Mouse (Mus musculus) liver, embryonic 15.5 days (tissue): ENCODE data around the gene Tyw5. TPM values are rescaled to one million over a fixed set of nuclear protein-coding genes. Genes with fewer than 3 reads are reported as not detected.
A peak's percentile ranks its signal among the peaks of the same experiment; 100 is the strongest.

Experiments
- ATAC-seq: fragments of 200-750 bp; cut with Nextera tagmentation; 2 replicates; pipeline ENCODE4 v1.8.0; 2017; ENCODE audit warnings: moderate number of reproducible peaks, mild to moderate bottlenecking, moderate library complexity; ENCODE audit not compliant: insufficient read depth
- H3K27ac ChIP-seq: fragments of 300-500 bp; sonication (generic); replicated peaks from 2 replicates; pipeline ENCODE4 v1.5.1; 2015; ENCODE audit warnings: mild to moderate bottlenecking, inconsistent platforms
- H3K27me3 ChIP-seq: fragments of 300-500 bp; sonication (generic); 2 replicates; pipeline ENCODE4 v1.6.1; 2015; ENCODE audit warnings: mild to moderate bottlenecking, inconsistent platforms
- H3K36me3 ChIP-seq: fragments of 300-500 bp; sonication (generic); replicated peaks from 2 replicates; pipeline ENCODE4 v1.6.1; 2015; ENCODE audit warnings: moderate library complexity, mild to moderate bottlenecking, inconsistent platforms
- H3K4me1 ChIP-seq: fragments of 300-500 bp; sonication (generic); replicated peaks from 2 replicates; pipeline ENCODE4 v1.6.1; 2015; ENCODE audit warnings: inconsistent platforms
- H3K4me2 ChIP-seq: fragments of 300-500 bp; sonication (generic); 2 replicates; pipeline ENCODE4 v1.6.1; 2015; ENCODE audit warnings: moderate library complexity, mild to moderate bottlenecking, inconsistent platforms
- H3K4me3 ChIP-seq: fragments of 300-500 bp; sonication (generic); replicated peaks from 2 replicates; pipeline ENCODE4 v1.5.1; 2015; ENCODE audit warnings: mild to moderate bottlenecking, inconsistent platforms
- H3K9ac ChIP-seq: fragments of 300-500 bp; sonication (generic); 2 replicates; pipeline ENCODE4 v1.6.1; 2015; ENCODE audit warnings: moderate library complexity, mild to moderate bottlenecking, inconsistent platforms
- H3K9me3 ChIP-seq: fragments of 300-500 bp; sonication (generic); replicated peaks from 2 replicates; pipeline ENCODE4 v1.6.1; 2016; ENCODE audit warnings: inconsistent platforms
- WGBS: fragments of 180-500 bp; shearing (Covaris S2); methylation state at CpG from one replicate; pipeline ENCODE4 v1.1.7; 2015; ENCODE audit warnings: mixed read lengths; ENCODE audit not compliant: insufficient replicate concordance; 5-methylcytosine and 5-hydroxymethylcytosine counted together
- polyA plus RNA-seq: library from polyadenylated mRNA; unstranded; fragments of >200 nt; fragmentation: Nextera tagmentation; extraction: Ambion mirVana; gene quantifications from 2 replicates; pipeline ENCODE4 v1.2.1, GENCODE M21; 2015

The Tyw5 gene
- polyA plus RNA-seq, 1 experiment from 2014 or later = 10.5 TPM

GRCm38 (mm10) chr1:57386519-57386918 is 20.4 kb downstream of the Tyw5 start:
- Histone ChIP-seq H3K9me3 (no peaks in the 10 kb centered on the region), H3K36me3 (peaks cover 11% of the 10 kb centered on the region; the same call in 1 of the 2 replicates), H3K27me3 (no peaks in the 10 kb centered on the region), H3K4me1 (no peaks in the 10 kb centered on the region), H3K27ac (no peak overlapping the region), H3K4me3 (no peak overlapping the region), H3K4me2 (no peak overlapping the region), H3K9ac (no peak overlapping the region)
- no peak for ATAC-seq

GRCm38 (mm10) chr1:57377376-57378341 is 29.2 kb downstream of the Tyw5 start, which contains the start of gene 1700066M21Rik:
1700066M21Rik (plus strand) TSS chr1:57377620.
- H3K4me1 ChIP-seq = peaks cover 24% of the 10 kb centered on the region
- H3K27ac ChIP-seq = peak within 1 kb of the TSS; percentile 79
- peak within 1 kb of the TSS; percentile 87 for H3K4me3 ChIP-seq
- under 1% methylated on average over 81 of the region's 81 CpGs for WGBS
- peak; percentile 97 for ATAC-seq
- H3K27me3 ChIP-seq = no peaks in the 10 kb centered on the region
- no peaks in the 10 kb centered on the region for H3K9me3 ChIP-seq
- no peaks in the 10 kb centered on the region; the same call in 1 of the 2 replicates for H3K36me3 ChIP-seq
- H3K4me2 ChIP-seq = peak within 1 kb of the TSS; percentile 88
- peak within 1 kb of the TSS; percentile 89 for H3K9ac ChIP-seq

- Histone ChIP-seq H3K27ac (peak overlapping the region; percentile 56), H3K9me3 (no peaks in the 10 kb centered on the region), H3K36me3 (no peaks in the 10 kb centered on the region; the same call in 1 of the 2 replicates), H3K4me2 (peak overlapping the region; percentile 88), H3K4me3 (peak overlapping the region; percentile 87), H3K4me1 (peaks cover 24% of the 10 kb centered on the region), H3K9ac (peak overlapping the region; percentile 89), H3K27me3 (no peaks in the 10 kb centered on the region)
- ATAC-seq = no peak
- WGBS = 49% methylated on average over 6 of the region's 6 CpGs
Measured at GRCm38 (mm10) chr1:57376806-57377205, 30.1 kb downstream of the Tyw5 start.

GRCm38 (mm10) chr1:57375276-57375675 is 31.6 kb downstream of the Tyw5 start:
- no peak overlapping the region for H3K4me3 ChIP-seq
- no peak overlapping the region for H3K9ac ChIP-seq
- peaks cover 24% of the 10 kb centered on the region for H3K4me1 ChIP-seq
- 83% methylated on average over 2 of the region's 2 CpGs for WGBS
- no peak overlapping the region for H3K4me2 ChIP-seq
- no peak overlapping the region for H3K27ac ChIP-seq
- H3K27me3 ChIP-seq = no peaks in the 10 kb centered on the region
- no peaks in the 10 kb centered on the region; the same call in 1 of the 2 replicates for H3K36me3 ChIP-seq
- ATAC-seq = no peak
- H3K9me3 ChIP-seq = no peaks in the 10 kb centered on the region

- no peaks in the 10 kb centered on the region for H3K4me1 ChIP-seq
- no peak overlapping the region for H3K9ac ChIP-seq
- H3K36me3 ChIP-seq = no peaks in the 10 kb centered on the region
- no peak overlapping the region for H3K4me3 ChIP-seq
- no peak overlapping the region for H3K4me2 ChIP-seq
- ATAC-seq = no peak
- no peaks in the 10 kb centered on the region for H3K9me3 ChIP-seq
- H3K27me3 ChIP-seq = no peaks in the 10 kb centered on the region
- WGBS = 54% methylated on average over 4 of the region's 4 CpGs
- H3K27ac ChIP-seq = no peak overlapping the region
Measured at GRCm38 (mm10) chr1:57370451-57370850, 36.5 kb downstream of the Tyw5 start.

GRCm38 (mm10) chr1:57369111-57369510 is 37.8 kb downstream of the Tyw5 start:
- Histone ChIP-seq H3K9ac (no peak overlapping the region), H3K36me3 (no peaks in the 10 kb centered on the region), H3K27ac (no peak overlapping the region), H3K9me3 (no peaks in the 10 kb centered on the region), H3K4me2 (no peak overlapping the region), H3K4me1 (no peaks in the 10 kb centered on the region), H3K27me3 (no peaks in the 10 kb centered on the region), H3K4me3 (no peak overlapping the region)
- no peak for ATAC-seq
- WGBS = 57% methylated on average over 4 of the region's 4 CpGs

GRCm38 (mm10) chr1:57367446-57367845 is 39.5 kb downstream of the Tyw5 start:
- WGBS = 67% methylated on average over 3 of the region's 3 CpGs
- Histone ChIP-seq H3K4me2 (no peak overlapping the region), H3K4me1 (no peaks in the 10 kb centered on the region), H3K27ac (no peak overlapping the region), H3K4me3 (no peak overlapping the region), H3K9ac (no peak overlapping the region), H3K36me3 (no peaks in the 10 kb centered on the region), H3K9me3 (no peaks in the 10 kb centered on the region), H3K27me3 (no peaks in the 10 kb centered on the region)
- no peak for ATAC-seq

- no peaks in the 10 kb centered on the region for H3K9me3 ChIP-seq
- no peak overlapping the region for H3K27ac ChIP-seq
- H3K4me2 ChIP-seq = no peak overlapping the region
- WGBS = 72% methylated on average over 5 of the region's 5 CpGs
- H3K4me1 ChIP-seq = no peaks in the 10 kb centered on the region
- no peak overlapping the region for H3K9ac ChIP-seq
- H3K36me3 ChIP-seq = no peaks in the 10 kb centered on the region
- no peak for ATAC-seq
- H3K27me3 ChIP-seq = no peaks in the 10 kb centered on the region
- no peak overlapping the region for H3K4me3 ChIP-seq
Measured at GRCm38 (mm10) chr1:57358546-57358945, 48.4 kb downstream of the Tyw5 start.

- Histone ChIP-seq H3K27ac (no peak overlapping the region), H3K4me1 (no peaks in the 10 kb centered on the region), H3K36me3 (no peaks in the 10 kb centered on the region), H3K9ac (no peak overlapping the region), H3K9me3 (no peaks in the 10 kb centered on the region), H3K4me3 (no peak overlapping the region), H3K27me3 (no peaks in the 10 kb centered on the region), H3K4me2 (no peak overlapping the region)
- WGBS = 47% methylated on average over 1 of the region's 1 CpGs
- no peak for ATAC-seq
Measured at GRCm38 (mm10) chr1:57351941-57352340, 55.0 kb downstream of the Tyw5 start.

GRCm38 (mm10) chr1:57347487-57347886 is 59.4 kb downstream of the Tyw5 start:
- no peak for ATAC-seq
- Histone ChIP-seq H3K4me2 (no peak overlapping the region), H3K9me3 (no peaks in the 10 kb centered on the region), H3K4me3 (no peak overlapping the region), H3K27ac (no peak overlapping the region), H3K4me1 (no peaks in the 10 kb centered on the region), H3K9ac (no peak overlapping the region), H3K36me3 (no peaks in the 10 kb centered on the region), H3K27me3 (no peaks in the 10 kb centered on the region)

- 33% methylated on average over 2 of the region's 2 CpGs for WGBS
- Histone ChIP-seq H3K27me3 (no peaks in the 10 kb centered on the region), H3K27ac (no peak overlapping the region), H3K9ac (no peak overlapping the region), H3K4me3 (no peak overlapping the region), H3K4me1 (no peaks in the 10 kb centered on the region), H3K9me3 (no peaks in the 10 kb centered on the region), H3K36me3 (no peaks in the 10 kb centered on the region), H3K4me2 (no peak overlapping the region)
- ATAC-seq = no peak
Measured at GRCm38 (mm10) chr1:57341197-57341596, 65.7 kb downstream of the Tyw5 start.
